Mouse (Mus musculus): ENCODE measurements around the gene Ube2s. TPM values are rescaled to one million over a fixed set of nuclear protein-coding genes. Genes with fewer than 3 reads are reported as not detected.

Gene Ube2s
- total RNA-seq, 1 experiment from 2014 or later, result 203 TPM

Other genes with a start within 250 kb of the Ube2s start
- gene Ptprh, start 208.5 kb downstream of the Ube2s start, total RNA-seq (2017), result not detected in 2 replicates
- gene Tmem86b, start 181.2 kb downstream of the Ube2s start, total RNA-seq (2017), result 8.6 and 18.7 TPM in 2 replicates
- gene Ppp6r1, start 153.6 kb downstream of the Ube2s start, total RNA-seq (2017), result 142 and 149 TPM in 2 replicates
- gene Hspbp1, start 127.5 kb downstream of the Ube2s start, total RNA-seq (2017), result 28.6 and 43.6 TPM in 2 replicates
- gene Brsk1, start 122.0 kb downstream of the Ube2s start, total RNA-seq (2017), result not detected in 2 replicates
- 6.6 and 8.3 TPM in 2 replicates for gene Tmem150b, start 87.3 kb downstream of the Ube2s start, total RNA-seq (2017)
- gene Kmt5c, start 72.5 kb downstream of the Ube2s start, total RNA-seq (2017), result 33.0 and 37.9 TPM in 2 replicates
- gene Cox6b2, start 59.5 kb downstream of the Ube2s start, total RNA-seq (2017), result 63.5 and 74.7 TPM in 2 replicates
- gene Fam71e2, start 41.3 kb downstream of the Ube2s start, total RNA-seq (2017), result not detected in 2 replicates
- gene Il11, start 29.7 kb downstream of the Ube2s start, total RNA-seq (2017), result 0.59 TPM in 1 of 2 replicates, not detected in the other
- gene Tmem190, start 29.7 kb downstream of the Ube2s start, total RNA-seq (2017), result not detected in 2 replicates
- 7.0 and 8.4 TPM in 2 replicates for gene Tmem238, start 22.9 kb downstream of the Ube2s start, total RNA-seq (2017)
- 690 and 777 TPM in 2 replicates for gene Rpl28, start 19.7 kb downstream of the Ube2s start, total RNA-seq (2017)
- 0.05 TPM in 2 replicates for gene Shisa7, start 32.1 kb upstream of the Ube2s start, total RNA-seq (2017)
- gene Isoc2b, start 57.7 kb upstream of the Ube2s start, total RNA-seq (2017), result 8.0 and 70.9 TPM in 2 replicates
- 3.8 and 6.5 TPM in 2 replicates for gene Isoc2a, start 64.6 kb upstream of the Ube2s start, total RNA-seq (2017)
- gene Gm36210, start 93.9 kb upstream of the Ube2s start, total RNA-seq (2017), result not detected in 2 replicates
- 2.4 and 3.2 TPM in 2 replicates for gene Zfp628, start 102.6 kb upstream of the Ube2s start, total RNA-seq (2017)
- gene Nat14, start 109.4 kb upstream of the Ube2s start, total RNA-seq (2017), result 0.32 TPM in 1 of 2 replicates, not detected in the other
- not detected in 2 replicates for gene Ssc5d, start 113.2 kb upstream of the Ube2s start, total RNA-seq (2017)
- not detected in 2 replicates for gene Sbk2, start 151.8 kb upstream of the Ube2s start, total RNA-seq (2017)
- gene Sbk3, start 158.6 kb upstream of the Ube2s start, total RNA-seq (2017), result 0.19 TPM in 1 of 2 replicates, not detected in the other
- gene Zfp579, start 183.6 kb upstream of the Ube2s start, total RNA-seq (2017), result 4.1 and 8.3 TPM in 2 replicates
- gene Zfp524, start 201.8 kb upstream of the Ube2s start, total RNA-seq (2017), result 2.2 and 7.4 TPM in 2 replicates
- 20.0 and 21.1 TPM in 2 replicates for gene Fiz1, start 202.1 kb upstream of the Ube2s start, total RNA-seq (2017)
- not detected in 2 replicates for gene Gm44973, start 202.9 kb upstream of the Ube2s start, total RNA-seq (2017)
- 9.5 and 14.3 TPM in 2 replicates for gene Zfp865, start 207.8 kb upstream of the Ube2s start, total RNA-seq (2017)
- gene Ccdc106, start 208.0 kb upstream of the Ube2s start, total RNA-seq (2017), result 0.14 and 1.1 TPM in 2 replicates
- gene 4632433K11Rik, start 221.5 kb upstream of the Ube2s start, total RNA-seq (2017), result 2.5 TPM in 1 of 2 replicates, not detected in the other
- 2.7 and 2.9 TPM in 2 replicates for gene Zfp784, start 225.9 kb upstream of the Ube2s start, total RNA-seq (2017)
- gene Zfp580, start 238.9 kb upstream of the Ube2s start, total RNA-seq (2017), result 1.8 and 3.6 TPM in 2 replicates
- 220 and 260 TPM in 2 replicates for gene U2af2, start 249.6 kb upstream of the Ube2s start, total RNA-seq (2017)

Measured in common myeloid progenitor, adult 5-6 weeks (primary cell).